Mouse (Mus musculus) MEL (cell line): Measurements from ENCODE around the gene Klhl25. TPM values are rescaled to one million over a fixed set of nuclear protein-coding genes. Genes with fewer than 3 reads are reported as not detected.
"Not testable (repeated sequence)": the region's sequence is repeated elsewhere in the genome, so short reads cannot be mapped to it uniquely, and the experiment has no call there.

Experiments
- DNase-seq: peaks from one replicate; pipeline ENCODE4 v3.0.0; 2011; ENCODE audit warnings: low read depth, low spot score
- H3K27ac ChIP-seq: 2 replicates; pipeline ENCODE4 v1.5.1; 2012; ENCODE audit warnings: low read depth, mild to moderate bottlenecking, control low read depth, low read length, moderate library complexity; ENCODE audit not compliant: control insufficient read depth
- H3K27me3 ChIP-seq, 2 experiments: fragments of 150-350 bp in 1 of 2; sonication (generic) in 1 of 2; 2 replicates each; pipeline ENCODE4 v1.6.1; 2012; ENCODE audit warnings: low read length in 2 of 2, mild to moderate bottlenecking in 2 of 2, improper control_type of control experiment in 1 of 2, moderate library complexity in 1 of 2; ENCODE audit not compliant: insufficient read depth in 2 of 2, control insufficient read depth in 1 of 2
- H3K36me3 ChIP-seq, 2 experiments: 2 replicates each; pipeline ENCODE4 v1.6.1; 2012 to 2014; ENCODE audit warnings: low read length in 2 of 2, improper control_type of control experiment in 1 of 2, inconsistent platforms in 1 of 2, mild to moderate bottlenecking in 1 of 2; ENCODE audit not compliant: insufficient read depth in 2 of 2, control insufficient read depth in 1 of 2
- H3K4me1 ChIP-seq, 2 experiments: fragments of 150-350 bp in 1 of 2; sonication (generic) in 1 of 2; 2 replicates each; pipeline ENCODE4 v1.6.1; 2012; ENCODE audit warnings: low read length in 2 of 2, improper control_type of control experiment in 1 of 2, mild to moderate bottlenecking in 1 of 2; ENCODE audit not compliant: insufficient read depth in 2 of 2, control insufficient read depth in 1 of 2
- H3K4me3 ChIP-seq, 2 experiments: fragments of 150-350 bp in 1 of 2; sonication (generic) in 1 of 2; 2 replicates each; pipeline ENCODE4 v1.5.1; 2012; ENCODE audit warnings: low read depth in 2 of 2, low read length in 2 of 2, mild to moderate bottlenecking in 2 of 2, moderate library complexity in 2 of 2, control low read depth in 1 of 2, improper control_type of control experiment in 1 of 2; ENCODE audit not compliant: control insufficient read depth in 1 of 2, insufficient read depth in 1 of 2
- H3K79me2 ChIP-seq: 2 replicates; pipeline ENCODE4 v1.6.1; 2012; ENCODE audit warnings: mild to moderate bottlenecking, low read length, moderate library complexity; ENCODE audit not compliant: control insufficient read depth, poor library complexity, insufficient read depth
- H3K9ac ChIP-seq: 2 replicates; pipeline ENCODE4 v1.6.1; 2012; ENCODE audit warnings: low read depth, mild to moderate bottlenecking, control low read depth, low read length, moderate library complexity; ENCODE audit not compliant: control insufficient read depth, poor library complexity, severe bottlenecking
- H3K9me3 ChIP-seq: fragments of 150-350 bp; sonication (generic); replicated peaks from 2 replicates; pipeline ENCODE4 v1.6.1; 2012; ENCODE audit warnings: mild to moderate bottlenecking, low read length, improper control_type of control experiment, moderate library complexity; ENCODE audit not compliant: insufficient read depth
- BHLHE40 ChIP-seq: IDR thresholded peaks from 2 replicates; pipeline ENCODE4 v1.6.1; 2012; ENCODE audit warnings: low read depth, mild to moderate bottlenecking, inconsistent platforms, low read length, improper control_type of control experiment, borderline replicate concordance
- CHD2 ChIP-seq: IDR thresholded peaks from 2 replicates; pipeline ENCODE4 v1.6.1; 2011; ENCODE audit warnings: low read length, improper control_type of control experiment
- MYC ChIP-seq: IDR thresholded peaks from 2 replicates; pipeline ENCODE4 v1.6.1; 2011; ENCODE audit warnings: low read depth, mild to moderate bottlenecking, low read length, improper control_type of control experiment, moderate library complexity
- NELFE ChIP-seq: IDR thresholded peaks from 2 replicates; pipeline ENCODE4 v1.6.1; 2011; ENCODE audit warnings: low read depth, low read length, improper control_type of control experiment
- NRF1 ChIP-seq: IDR thresholded peaks from 2 replicates; pipeline ENCODE4 v1.6.1; 2014; ENCODE audit warnings: low read depth, mild to moderate bottlenecking, inconsistent platforms, low read length, improper control_type of control experiment, moderate library complexity; ENCODE audit not compliant: poor library complexity, insufficient read depth, severe bottlenecking
- SMC3 ChIP-seq: IDR thresholded peaks from 2 replicates; pipeline ENCODE4 v1.6.1; 2011; ENCODE audit warnings: low read depth, low read length, improper control_type of control experiment
- USF1 ChIP-seq: IDR thresholded peaks from 2 replicates; pipeline ENCODE4 v1.6.1; 2014; ENCODE audit warnings: low read depth, mild to moderate bottlenecking, inconsistent platforms, low read length, improper control_type of control experiment, moderate library complexity
- ZKSCAN1 ChIP-seq: IDR thresholded peaks from 2 replicates; pipeline ENCODE4 v1.6.1; 2012; ENCODE audit warnings: low read depth, mild to moderate bottlenecking, inconsistent platforms, low read length, improper control_type of control experiment, moderate library complexity
- ZMIZ1 ChIP-seq: IDR thresholded peaks from 2 replicates; pipeline ENCODE4 v1.6.1; 2012; ENCODE audit warnings: low read depth, mild to moderate bottlenecking, inconsistent platforms, low read length, improper control_type of control experiment, moderate library complexity
- ZNF384 ChIP-seq: IDR thresholded peaks from 2 replicates; pipeline ENCODE4 v1.6.1; 2012; ENCODE audit warnings: low read depth, mild to moderate bottlenecking, inconsistent platforms, low read length, improper control_type of control experiment
- polyA plus RNA-seq, 2 experiments: library from polyadenylated mRNA; stranded (reverse) in 1 of 2; unstranded in 1 of 2; fragments of >175 nt in 1 of 2; fragments of >200 nt in 1 of 2; gene quantifications; 2 replicates each; pipeline versions ENCODE4 v1.2.1 to v1.2.4; 2012; ENCODE audit warnings: low replicate concordance in 2 of 2, low read depth in 1 of 2; ENCODE audit not compliant: insufficient read length in 2 of 2, insufficient read depth in 1 of 2, missing spikeins in 1 of 2
- total RNA-seq: library from RNA; depleted of rRNA; stranded (reverse); fragments of 300-350 nt; gene quantifications from 2 replicates; pipeline ENCODE4 v1.2.3, GENCODE M21; 2012

Gene Klhl25
- total and polyA plus RNA-seq, 3 experiments, result 7.4 to 11.4 TPM; not detected in 1

DNA sequence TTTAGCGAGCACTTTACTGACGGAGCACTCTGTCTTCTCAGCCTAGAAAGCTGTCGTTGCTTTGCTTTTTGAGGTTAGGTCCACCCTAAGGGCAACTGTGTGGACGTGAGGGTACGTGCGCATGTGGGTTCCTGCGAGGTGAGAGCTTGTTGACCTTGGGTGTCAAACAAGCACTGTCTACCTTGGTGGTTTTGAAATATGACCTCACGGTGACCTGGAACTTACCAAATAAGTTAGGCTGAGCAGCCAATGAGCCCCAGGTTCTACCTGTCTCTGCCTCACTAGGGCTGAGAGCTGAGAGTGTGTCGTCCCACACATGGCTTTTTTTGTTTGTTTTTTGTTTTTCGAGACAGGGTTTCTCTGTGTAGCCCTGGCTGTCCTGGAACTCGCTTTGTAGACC is 8.1 kb downstream of the Klhl25 start:
- no peaks in the 10 kb centered on the region for H3K9me3 ChIP-seq
- no peaks in the 10 kb centered on the region for H3K27me3 ChIP-seq
- no peaks in the 10 kb centered on the region for H3K79me2 ChIP-seq
- H3K36me3 ChIP-seq, result no peaks in the 10 kb centered on the region
- H3K4me3 ChIP-seq, result no peak overlapping the region
- no peak for TF ChIP-seq NELFE
- no peak for TF ChIP-seq BHLHE40
- no peak for TF ChIP-seq NRF1
- TF ChIP-seq CHD2, result no peak
- TF ChIP-seq ZMIZ1, result no peak
- no peak overlapping the region for H3K9ac ChIP-seq
- no peaks in the 10 kb centered on the region for H3K4me1 ChIP-seq
- no peak for DNase-seq
- no peak overlapping the region for H3K27ac ChIP-seq

GRCm38 (mm10) chr7:75859771-75860196 is 11.7 kb downstream of the Klhl25 start:
- H3K9ac ChIP-seq, result no peak overlapping the region
- H3K27ac ChIP-seq, result no peak overlapping the region
- H3K36me3 ChIP-seq, result no peaks in the 10 kb centered on the region; a peak in 1 of 4 replicates
- H3K9me3 ChIP-seq, result no peaks in the 10 kb centered on the region
- peaks cover 0 to 10% of the 10 kb centered on the region in 2 experiments; a peak in 1 of 4 replicates for H3K4me1 ChIP-seq
- TF ChIP-seq ZKSCAN1 (no peak), BHLHE40 (no peak), CHD2 (no peak), MYC (no peak), ZNF384 (no peak), SMC3 (no peak), USF1 (no peak)
- no peak overlapping the region for H3K4me3 ChIP-seq
- no peak for DNase-seq
- no peaks in the 10 kb centered on the region for H3K27me3 ChIP-seq
- no peaks in the 10 kb centered on the region for H3K79me2 ChIP-seq

- H3K27me3 ChIP-seq, H3K27ac ChIP-seq, H3K36me3 ChIP-seq, H3K9ac ChIP-seq, H3K79me2 ChIP-seq, H3K4me3 ChIP-seq, H3K4me1 ChIP-seq, H3K9me3 ChIP-seq: not testable (repeated sequence)
- DNase-seq, result peak; percentile 36
Observed at GRCm38 (mm10) chr7:75861638-75862426, 13.7 kb downstream of the Klhl25 start.
